Mouse (Mus musculus) C2C12 (cell line): ENCODE measurements around the gene Rabl6.

Source experiments
- CEBPB ChIP-seq: IDR thresholded peaks from one replicate; pipeline ENCODE4 v1.6.1; 2011; ENCODE audit warnings: low read depth, mild to moderate bottlenecking, control low read depth, moderate library complexity
- CTCF ChIP-seq: IDR thresholded peaks from one replicate; pipeline ENCODE4 v1.5.1; 2011; ENCODE audit not compliant: control insufficient read depth, insufficient read depth, insufficient read length
- MAX ChIP-seq: IDR thresholded peaks from one replicate; pipeline ENCODE4 v1.6.1; 2011; ENCODE audit warnings: mild to moderate bottlenecking, control low read depth
- MYOD1 ChIP-seq: IDR thresholded peaks from one replicate; pipeline ENCODE4 v1.6.1; 2011; ENCODE audit warnings: low read depth; ENCODE audit not compliant: control insufficient read depth, insufficient read length
- USF1 ChIP-seq: IDR thresholded peaks from one replicate; pipeline ENCODE4 v1.6.1; 2011; ENCODE audit warnings: low read depth, mild to moderate bottlenecking, control low read depth, moderate library complexity

- TF ChIP-seq CTCF: no peak
- TF ChIP-seq MYOD1: no peak
- TF ChIP-seq USF1: no peak
- TF ChIP-seq MAX: no peak
- TF ChIP-seq CEBPB: no peak
These were observed 62.1 kb downstream of the Rabl6 start for GRCm38 (mm10) chr2:25545996-25546810.
